Mouse (Mus musculus): ENCODE data around the gene Rassf8. TPM values are rescaled to one million over a fixed set of nuclear protein-coding genes. Genes with fewer than 3 reads are reported as not detected.

The Rassf8 gene
- total RNA-seq, 1 experiment from 2014 or later = 7.0 TPM

DNA sequence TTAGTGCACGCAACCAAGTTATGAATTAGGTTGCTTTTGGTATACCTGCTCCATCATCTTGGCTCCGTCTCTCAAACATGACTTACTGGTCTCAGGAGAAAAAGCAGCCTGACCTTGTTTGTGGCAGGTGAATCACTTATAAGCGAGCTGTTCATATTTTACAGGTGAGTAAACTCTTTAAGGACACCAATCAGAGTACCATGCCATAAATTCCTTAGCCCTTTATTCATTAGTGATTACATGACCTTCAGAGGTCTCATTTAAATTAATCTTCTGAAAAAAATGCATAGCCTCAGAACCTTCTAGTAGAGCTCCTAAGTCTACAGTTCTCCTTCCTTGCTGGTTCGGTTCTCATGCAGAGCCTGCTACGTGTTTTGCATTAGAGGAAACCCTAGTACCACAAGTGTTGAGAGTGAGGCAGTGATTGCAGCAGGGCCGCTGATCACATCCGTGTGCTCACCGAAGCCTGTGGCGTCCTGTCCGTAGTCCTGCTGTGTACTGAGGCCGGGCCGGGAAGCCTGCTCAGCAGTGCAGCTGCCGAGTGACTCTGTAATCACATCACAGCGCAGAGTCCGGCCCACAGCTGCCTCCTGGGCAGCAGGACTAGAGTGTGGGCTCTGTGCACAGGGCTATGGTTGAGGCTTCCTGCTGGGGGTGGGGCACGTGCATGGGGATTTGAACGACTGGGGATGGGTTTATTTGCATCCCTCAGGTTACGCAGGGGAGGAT lies 23.9 kb downstream of the Rassf8 start:
- no peak for ATAC-seq (replicated peaks; ENCODE audit: low read depth, poor library complexity, severe bottlenecking)

DNA sequence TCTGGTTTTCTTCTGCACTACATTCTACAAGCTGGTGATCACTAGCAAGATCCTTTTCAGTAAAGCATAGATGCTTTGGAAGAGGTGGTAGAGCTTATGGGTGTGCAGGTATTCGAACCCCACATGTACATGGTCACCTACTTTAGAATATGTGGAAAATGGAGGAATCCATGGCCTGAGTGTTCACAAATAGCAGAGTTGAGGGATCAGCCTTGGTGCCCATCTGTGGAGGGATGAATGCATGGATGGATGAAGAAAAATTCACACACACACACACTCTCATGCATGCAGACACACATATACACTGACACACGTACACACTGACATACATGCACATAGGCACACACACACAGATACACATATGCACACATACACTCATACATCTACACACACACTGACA lies 27.9 kb downstream of the Rassf8 start:
- no peak for ATAC-seq (replicated peaks; ENCODE audit: low read depth, poor library complexity, severe bottlenecking)

DNA sequence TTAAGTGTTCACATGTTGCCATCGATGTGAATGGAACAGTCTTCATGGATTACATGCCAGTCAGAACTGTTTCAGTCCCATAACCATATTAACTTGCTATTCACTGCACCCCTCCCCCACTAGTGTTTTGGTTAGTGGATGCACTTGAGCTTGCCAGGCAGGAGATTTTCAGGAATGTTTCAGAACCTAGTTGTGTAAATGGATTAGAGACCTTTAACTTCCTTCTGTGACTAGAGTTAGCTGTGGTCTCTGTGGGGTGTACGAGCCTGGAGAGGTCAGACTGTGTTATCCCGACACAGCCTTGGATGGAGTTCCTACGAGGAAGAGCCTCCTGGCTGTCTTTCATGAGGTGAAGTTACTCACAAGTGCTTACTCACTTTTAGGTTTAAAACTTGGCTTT lies 29.7 kb downstream of the Rassf8 start:
- no peak for ATAC-seq (replicated peaks; ENCODE audit: low read depth, poor library complexity, severe bottlenecking)

DNA sequence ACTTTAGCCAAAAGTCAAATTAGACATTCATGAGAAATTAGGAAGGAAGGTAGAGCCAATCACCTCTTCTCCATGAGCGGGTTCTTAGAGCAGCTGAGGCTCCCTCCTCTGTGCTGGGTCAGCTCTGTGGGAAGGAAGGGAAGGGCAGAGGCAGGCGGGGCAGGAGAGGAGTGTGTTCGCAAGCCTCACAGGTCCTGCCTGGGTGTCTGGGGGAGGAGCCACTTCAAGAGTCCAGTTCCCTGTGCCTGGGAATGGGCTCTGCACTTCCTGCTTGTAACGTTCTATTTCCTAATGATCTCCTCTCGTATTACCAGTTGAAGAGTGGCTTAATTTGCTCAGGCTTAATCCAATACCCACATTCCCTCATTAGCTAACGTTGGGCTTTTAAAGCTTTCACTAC lies 32.8 kb downstream of the Rassf8 start:
- peak; percentile 88 for ATAC-seq (replicated peaks; ENCODE audit: low read depth, poor library complexity, severe bottlenecking)

DNA sequence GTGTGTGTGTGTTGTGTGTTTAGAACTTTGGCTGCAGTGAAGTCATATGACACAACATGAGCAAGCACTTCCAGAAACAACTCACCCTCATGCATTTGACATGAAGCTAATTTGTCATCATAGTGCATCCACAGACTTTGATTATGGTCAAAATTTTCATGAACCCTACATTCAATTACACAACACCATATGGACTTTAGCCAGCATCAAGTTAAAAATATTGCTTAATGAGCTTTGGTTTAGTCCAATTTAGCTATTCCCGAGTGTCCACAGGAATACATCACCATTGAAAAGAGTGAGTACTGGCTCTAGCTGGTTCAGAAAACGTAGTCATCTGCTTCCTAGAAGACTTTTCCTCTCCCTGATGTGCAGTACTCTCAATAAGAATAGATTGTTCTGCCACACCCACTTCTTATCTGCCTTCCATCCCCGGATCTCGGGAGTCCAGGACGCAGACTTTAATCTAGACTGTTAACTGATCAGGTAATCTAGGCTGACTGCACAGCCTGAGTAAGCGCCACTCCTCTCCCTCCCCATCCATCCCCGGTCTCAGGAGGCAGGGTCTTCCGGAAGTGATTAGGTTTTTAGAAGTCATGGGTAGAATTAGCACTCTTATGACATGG lies 33.7 kb downstream of the Rassf8 start:
- ATAC-seq (replicated peaks; ENCODE audit: low read depth, poor library complexity, severe bottlenecking) = no peak

DNA sequence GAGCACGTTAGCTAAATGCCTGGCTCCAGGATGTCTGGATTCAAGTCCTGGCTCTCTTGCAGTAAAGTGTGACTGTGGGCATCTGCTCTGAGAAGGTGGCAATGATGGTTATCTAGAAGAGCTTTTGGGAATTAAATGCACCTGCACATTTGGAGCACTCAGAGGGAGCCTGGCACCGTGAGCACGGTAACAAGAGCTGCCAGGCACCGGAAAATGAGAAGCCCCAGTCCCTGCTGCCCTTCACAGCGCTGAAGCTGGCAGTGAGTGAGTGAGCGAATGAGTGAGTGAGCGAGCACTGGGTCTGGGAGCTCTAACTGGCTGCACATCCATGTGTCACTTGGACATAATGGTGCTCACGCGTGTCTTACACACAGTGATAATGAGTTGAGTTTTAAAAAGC lies 34.7 kb downstream of the Rassf8 start:
- ATAC-seq (replicated peaks; ENCODE audit: low read depth, poor library complexity, severe bottlenecking) = no peak

DNA sequence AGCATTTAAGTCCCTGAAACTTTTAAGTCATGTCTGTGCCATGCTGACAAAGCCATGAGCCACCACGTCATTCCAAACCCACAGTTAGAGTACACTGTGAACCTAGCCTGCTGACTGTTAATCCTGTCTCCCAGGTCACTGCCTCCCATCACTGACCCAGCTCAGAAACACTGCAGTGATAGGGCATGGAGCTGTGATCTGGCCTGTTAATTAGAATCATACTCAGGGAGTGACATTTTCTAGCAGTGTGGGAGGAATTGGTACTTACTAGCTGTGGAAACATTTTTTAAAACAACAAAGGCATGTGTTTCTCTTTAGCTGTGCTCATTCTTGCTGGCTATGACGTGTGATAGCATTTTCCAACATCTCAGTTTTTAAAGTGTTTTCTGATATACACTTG lies 35.4 kb downstream of the Rassf8 start:
- ATAC-seq (replicated peaks; ENCODE audit: low read depth, poor library complexity, severe bottlenecking) = no peak

DNA sequence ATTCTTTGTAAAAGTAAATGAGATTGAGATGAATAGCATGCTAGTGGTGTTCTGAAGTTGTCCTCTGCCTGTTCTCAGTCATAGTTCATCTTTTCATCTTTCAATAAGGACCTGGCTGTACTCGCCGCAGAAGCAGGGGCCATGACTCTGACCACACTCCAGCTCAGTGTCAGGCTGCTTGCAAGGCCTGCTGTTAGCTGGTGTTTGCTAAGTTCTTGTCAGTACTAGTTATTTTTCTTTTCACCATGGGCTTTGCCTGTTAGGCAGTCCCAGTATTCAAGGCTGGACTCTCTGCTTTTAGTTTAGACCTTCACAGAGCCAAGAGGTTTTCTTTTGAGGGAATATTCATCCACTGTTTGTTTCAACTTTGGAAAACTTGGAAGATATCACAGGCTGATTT lies 40.8 kb downstream of the Rassf8 start:
- ATAC-seq (replicated peaks; ENCODE audit: low read depth, poor library complexity, severe bottlenecking) = no peak

DNA sequence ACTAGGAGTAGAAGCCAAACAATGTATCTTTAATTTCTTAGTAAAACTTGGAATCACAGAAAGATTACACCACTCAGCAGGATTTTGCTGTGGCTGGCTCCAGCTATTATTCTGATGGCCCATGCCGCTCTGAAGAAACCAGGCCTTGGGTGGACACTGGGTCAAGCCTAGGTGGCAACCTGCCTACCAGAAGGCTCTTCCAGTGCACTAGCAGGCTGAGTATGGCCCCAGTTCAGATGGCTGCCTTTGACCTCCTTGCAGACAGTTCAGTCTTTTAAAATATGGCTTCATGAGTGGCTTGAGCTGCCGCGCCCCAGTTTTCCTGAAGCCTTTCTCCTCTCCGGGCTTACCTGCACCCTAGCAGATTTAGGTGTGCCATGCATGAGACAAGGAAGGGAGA lies 43.2 kb downstream of the Rassf8 start:
- no peak for ATAC-seq (replicated peaks; ENCODE audit: low read depth, poor library complexity, severe bottlenecking)

DNA sequence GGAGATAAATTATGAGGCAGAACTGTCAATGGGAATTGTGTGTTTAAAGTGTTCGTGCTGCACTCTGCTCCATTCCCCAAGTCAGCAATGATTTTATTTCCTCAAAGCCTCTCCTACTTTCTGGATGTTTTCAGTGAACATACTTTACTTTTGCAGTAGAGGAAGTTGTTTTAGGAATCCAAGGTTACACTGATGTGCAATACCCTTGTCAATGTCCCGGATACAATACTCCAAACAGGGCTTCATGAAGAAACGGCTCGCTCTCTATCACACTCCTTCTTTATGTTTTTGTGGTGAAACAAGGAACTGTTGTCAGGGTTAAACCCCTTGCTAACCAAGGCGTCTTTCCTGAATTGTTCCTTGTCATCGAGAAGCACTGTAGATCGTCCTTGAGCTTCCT lies 45.8 kb downstream of the Rassf8 start:
- no peak for ATAC-seq (replicated peaks; ENCODE audit: low read depth, poor library complexity, severe bottlenecking)

DNA sequence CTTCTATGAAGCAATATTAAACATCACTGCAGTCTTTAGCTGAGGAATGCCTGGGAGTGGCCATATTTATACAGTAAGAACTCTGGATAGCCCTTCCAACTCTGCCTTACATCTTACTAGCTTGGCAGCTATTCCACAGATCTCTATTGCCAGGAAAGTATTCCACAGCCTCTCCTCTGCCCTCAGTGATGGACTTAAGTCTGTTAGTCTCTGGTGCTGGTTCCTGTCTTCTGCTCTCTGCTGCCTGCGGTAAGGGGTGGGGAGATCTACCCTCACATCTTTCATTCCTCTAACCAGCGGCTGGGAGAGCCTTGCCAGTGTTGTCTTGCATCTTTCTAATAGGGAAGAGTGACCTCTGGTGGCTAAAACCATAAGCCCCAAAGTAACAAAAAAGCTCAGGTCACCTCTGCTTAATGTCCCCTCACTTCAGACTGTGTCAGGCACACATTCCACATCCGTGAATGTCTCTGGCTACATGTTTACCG lies 46.6 kb downstream of the Rassf8 start:
- peak; percentile 97 for ATAC-seq (replicated peaks; ENCODE audit: low read depth, poor library complexity, severe bottlenecking)

DNA sequence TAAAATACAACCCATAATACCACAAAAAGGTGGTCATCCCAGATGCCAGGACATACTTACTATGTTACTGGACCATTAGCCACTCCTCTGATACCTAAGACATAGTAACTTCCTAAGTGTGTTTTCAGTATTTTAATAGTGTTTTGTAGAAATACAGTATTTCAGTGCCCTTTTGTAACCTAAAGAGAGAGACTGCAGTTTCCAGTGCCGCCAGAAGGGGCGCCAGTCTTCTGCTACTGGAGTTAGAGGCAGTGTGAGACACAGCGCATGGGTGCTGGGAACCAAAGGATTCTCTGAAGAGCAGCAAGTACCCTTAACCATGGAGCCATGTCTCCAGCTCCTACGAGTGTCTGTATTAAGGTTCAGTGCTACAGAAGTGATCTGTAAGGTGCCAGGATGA lies 48.1 kb downstream of the Rassf8 start:
- no peak for ATAC-seq (replicated peaks; ENCODE audit: low read depth, poor library complexity, severe bottlenecking)

DNA sequence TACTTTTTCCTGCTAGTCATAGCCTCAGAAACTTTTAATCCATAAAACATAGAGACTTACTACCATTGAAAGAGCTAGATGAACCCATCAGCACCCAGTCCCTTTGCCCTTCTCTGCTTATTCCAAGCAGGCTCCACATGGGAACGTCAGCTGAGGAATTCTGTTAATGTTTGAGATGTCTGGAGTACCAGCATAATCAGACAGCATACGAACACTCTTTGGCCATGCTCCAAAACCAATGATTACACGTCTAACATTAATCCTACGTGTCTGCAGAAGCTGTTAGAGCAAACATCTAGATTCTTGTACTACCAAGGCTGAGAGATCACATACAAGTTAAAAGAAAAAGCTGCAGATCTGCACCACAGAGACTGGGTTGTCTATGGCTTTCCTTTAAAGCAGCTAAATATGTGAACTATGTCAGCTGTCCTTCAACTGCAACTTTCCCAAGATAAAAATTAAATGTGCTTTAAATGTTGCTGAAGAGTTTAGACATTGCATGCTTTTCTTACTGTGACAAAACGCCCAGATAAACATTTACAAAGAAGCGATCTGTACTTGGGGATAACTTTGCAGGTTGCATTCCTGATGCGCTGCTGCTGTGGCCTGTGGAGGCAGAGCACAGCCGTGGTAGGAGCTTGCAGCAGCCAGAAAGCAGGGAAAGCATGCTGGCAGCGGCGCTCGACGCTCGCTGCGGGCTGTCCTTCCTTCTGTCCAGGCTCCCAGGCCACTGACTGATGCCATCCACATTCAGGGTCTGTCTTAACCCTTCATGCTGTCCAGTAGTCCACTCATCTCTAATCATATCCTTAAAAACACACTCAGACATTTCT lies 49.9 kb downstream of the Rassf8 start:
- ATAC-seq (replicated peaks; ENCODE audit: low read depth, poor library complexity, severe bottlenecking) = no peak

DNA sequence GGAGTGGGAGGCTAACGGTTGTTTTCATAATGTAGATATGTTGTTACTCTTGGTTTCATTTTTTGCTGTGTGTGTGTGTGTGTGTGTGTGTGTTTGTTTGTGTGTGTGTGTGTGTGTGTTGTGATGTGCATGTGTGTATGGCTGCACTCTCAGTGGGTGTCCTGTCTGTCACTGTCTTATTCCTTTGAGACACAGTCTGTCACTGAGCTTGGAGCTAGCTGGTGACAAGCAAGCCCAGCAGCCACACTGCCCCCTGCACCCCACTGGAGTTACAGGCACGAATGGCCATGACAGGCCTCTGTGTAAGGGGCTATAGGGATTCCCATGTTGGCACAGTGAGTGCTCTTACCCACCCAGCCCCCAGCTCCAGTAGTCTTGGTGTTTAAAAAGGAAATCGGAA lies 51.1 kb downstream of the Rassf8 start:
- no peak for ATAC-seq (replicated peaks; ENCODE audit: low read depth, poor library complexity, severe bottlenecking)

DNA sequence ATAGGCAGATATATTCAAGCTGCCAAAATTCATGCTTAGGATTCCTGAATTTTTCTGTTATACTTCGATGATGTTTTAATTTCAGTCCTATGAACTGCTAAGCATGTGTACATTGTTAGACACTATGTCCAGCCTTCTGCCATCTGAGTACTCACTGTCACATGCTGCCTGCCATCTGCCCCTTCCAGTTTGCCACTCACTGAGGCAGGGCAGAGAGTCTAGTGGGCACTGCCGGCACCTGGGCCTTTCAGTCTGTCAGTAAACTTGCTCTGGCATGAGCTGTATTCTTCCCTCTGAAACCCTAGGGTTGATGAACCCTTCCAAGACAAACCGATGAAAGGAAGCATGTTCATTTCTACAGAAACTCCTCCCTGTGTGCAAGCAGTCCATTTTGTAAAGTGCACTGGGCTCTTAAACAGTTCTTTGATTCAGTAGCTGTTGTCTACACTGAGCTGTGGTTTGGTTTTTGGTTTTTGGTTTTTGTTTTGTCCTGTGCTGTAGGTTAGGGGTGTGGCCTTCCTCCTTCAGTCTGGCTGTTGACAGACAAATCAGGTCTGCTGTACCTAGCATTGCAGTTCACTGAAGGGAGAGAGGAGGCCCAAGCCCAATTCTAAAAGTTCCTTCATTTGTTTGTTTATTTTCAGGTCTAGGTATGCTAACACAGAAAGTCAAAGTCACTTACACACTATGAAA lies 55.4 kb downstream of the Rassf8 start:
- peak; percentile 57 for ATAC-seq (replicated peaks; ENCODE audit: low read depth, poor library complexity, severe bottlenecking)

DNA sequence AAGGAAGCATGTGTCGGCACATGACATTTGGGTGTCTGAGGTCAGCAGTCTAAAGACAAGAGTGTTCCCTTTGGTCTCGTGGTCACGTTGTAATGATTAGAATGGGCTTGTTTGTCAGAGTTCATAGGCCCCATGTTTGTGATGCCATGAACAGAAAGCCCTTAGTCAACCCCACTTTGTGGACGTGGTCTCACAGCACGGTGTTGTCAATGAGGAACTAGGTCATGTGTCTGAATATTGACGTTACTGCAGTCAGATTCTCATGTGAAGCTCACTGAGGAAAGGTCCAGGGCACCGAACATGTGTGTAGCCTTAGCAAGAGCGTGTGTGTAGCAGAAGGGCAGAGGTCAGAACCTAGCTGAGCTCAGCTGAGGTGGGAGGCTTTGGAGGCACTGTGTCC lies 56.3 kb downstream of the Rassf8 start:
- ATAC-seq (replicated peaks; ENCODE audit: low read depth, poor library complexity, severe bottlenecking) = 0 out of 2 replicates have a peak, but pooled peaks have one; percentile 38

DNA sequence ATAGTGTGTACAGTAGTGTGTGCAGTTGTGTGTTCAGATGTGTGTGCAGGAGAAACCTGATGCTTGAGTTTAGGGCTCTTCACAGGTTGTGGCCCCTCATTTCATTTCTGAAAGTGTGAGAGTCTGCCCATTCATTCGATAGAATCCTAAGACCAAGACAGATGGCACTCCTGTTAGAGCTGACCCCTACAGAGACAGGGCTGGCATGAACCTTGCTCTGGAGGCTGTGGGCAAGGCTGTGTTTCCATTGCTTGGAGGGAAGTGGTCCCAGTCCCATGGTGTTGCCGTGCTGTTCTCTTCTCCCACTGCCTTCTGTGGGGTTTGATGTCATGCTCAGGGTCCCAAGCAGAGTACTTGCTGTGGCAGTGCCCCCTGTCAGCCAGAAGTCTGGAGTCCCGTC lies 57.7 kb downstream of the Rassf8 start:
- no peak for ATAC-seq (replicated peaks; ENCODE audit: low read depth, poor library complexity, severe bottlenecking)

DNA sequence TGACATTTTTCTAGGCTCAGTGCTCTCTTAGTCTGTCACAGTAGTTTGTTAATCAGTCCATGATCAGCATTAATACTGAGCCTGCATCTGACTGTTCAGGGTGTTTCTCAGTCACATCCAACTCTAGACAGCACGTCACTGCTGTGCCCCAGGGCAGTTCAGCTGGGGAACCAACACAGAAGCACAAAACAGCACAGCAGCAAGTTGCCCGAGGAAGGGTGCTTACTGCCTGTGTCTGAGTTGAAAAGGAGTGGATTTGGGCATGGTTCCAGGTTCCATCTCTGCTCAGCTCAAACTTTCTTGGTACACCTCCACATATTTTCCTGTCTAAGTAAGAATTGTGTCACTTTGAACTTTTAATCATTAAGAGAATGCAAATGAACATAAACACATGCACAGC lies 60.2 kb downstream of the Rassf8 start:
- ATAC-seq (replicated peaks; ENCODE audit: low read depth, poor library complexity, severe bottlenecking) = no peak

DNA sequence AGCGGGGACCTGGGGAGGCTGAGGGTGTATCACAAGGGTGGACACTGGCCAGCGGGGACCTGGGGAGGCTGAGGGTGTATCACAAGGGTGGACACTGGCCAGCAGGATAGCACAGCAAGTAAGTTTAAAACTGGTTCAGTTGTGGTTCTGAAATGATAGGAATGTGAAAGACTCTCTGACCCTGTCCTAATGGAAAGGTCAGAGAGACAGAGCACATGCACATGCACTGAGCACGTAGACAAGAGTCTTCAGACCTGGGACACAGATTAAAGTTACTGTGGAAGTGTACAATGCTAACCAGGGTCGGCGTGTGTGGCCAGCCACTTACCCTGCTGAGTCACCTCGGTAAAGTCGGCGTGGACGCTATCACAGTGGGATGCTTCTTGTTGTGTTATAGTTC lies 61.4 kb downstream of the Rassf8 start:
- ATAC-seq (replicated peaks; ENCODE audit: low read depth, poor library complexity, severe bottlenecking) = no peak

DNA sequence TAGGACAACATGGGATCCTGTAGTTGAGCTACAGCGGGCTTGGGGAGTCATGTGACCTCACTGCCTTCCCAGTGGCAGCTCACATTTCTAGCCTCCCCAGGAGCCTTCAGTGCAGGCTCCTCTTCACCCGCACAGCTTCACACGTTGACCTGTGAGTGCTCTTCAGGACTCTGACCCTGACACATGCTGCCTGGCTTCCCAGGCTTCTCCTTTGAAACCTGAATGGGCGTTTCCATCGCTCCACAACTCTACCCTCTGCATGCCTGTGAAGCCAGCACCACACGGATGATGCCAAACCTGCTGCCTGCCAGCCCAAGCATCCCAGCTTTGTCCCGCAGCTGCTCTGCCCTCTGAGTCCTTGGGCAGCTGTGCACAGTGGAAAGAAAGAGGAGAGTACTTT lies 63.0 kb downstream of the Rassf8 start:
- no peak for ATAC-seq (replicated peaks; ENCODE audit: low read depth, poor library complexity, severe bottlenecking)

Measured in common myeloid progenitor, adult 5-6 weeks (primary cell).